Mouse (Mus musculus) fat pad, adult 2 months (tissue): ENCODE data around the gene Gm11273.
A peak's percentile ranks its signal among the peaks of the same experiment; 100 is the strongest.
"Not testable (repeated sequence)": the region's sequence is repeated elsewhere in the genome, so short reads cannot be mapped to it uniquely, and the experiment has no call there.

Source experiments
- DNase-seq: peaks from one replicate; pipeline ENCODE4 v3.0.0-alpha.2; 2011; ENCODE audit warnings: low read depth, low spot score; ENCODE audit errors: extremely low read depth

Gene Gm11273

GRCm38 (mm10) chr13:21501182-21501581 lies at the start of gene Gm11273:
TSS of gene Gm11273 (minus strand) at chr13:21501418.
- DNase-seq, result not testable (repeated sequence)

DNA sequence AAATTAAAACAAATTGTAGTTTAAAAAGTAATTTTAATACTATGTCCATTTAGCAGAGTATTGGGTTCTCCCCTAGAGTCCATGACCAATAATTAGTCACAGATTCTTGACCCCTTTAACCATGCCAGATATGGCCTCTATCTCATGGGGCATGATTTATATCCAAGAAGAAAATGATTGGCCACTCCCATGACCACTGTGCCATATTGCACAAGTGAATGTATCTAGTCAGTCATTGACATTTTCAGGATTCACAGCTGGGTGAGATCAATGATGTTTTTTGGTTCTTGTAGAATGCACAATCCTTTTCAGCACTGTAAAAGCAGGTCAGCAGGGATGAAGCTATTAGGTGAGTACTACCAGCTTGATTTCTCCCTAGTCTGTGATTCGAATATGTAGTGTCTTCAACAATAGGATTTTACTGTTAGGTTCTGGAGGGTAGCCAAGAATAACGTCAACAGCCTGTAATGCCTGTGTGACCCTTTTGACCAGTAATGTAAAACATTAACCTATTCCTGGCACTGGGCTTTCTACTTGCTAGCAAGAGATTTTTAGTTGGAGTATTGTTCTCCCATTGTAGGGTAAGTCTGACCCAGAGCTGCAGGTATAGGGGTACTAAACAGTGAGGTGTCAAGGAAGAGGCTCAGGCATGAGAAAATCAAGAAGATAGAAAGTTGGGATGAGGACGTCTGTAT lies 49.3 kb upstream of the Gm11273 start:
- no peak for DNase-seq

DNA sequence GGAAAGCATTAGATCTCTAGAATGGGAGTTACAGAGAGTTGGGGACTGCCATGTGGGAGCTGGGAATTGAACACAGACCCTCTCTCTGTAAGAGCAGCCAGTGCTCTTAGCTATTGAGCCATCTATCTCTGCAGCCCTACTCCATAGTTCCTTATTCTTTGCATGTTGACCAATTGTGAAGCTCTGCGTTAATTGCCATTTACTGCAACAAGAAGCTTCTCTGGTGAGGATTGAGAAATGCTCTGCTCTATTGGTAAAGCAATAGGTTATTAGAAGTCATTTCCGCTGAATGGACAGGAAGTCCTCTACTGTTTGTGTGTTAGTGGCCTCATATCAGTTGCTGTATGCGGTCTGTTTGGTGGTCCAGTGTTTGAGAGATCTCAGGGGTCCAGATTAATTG lies 48.3 kb upstream of the Gm11273 start:
- no peak for DNase-seq

DNA sequence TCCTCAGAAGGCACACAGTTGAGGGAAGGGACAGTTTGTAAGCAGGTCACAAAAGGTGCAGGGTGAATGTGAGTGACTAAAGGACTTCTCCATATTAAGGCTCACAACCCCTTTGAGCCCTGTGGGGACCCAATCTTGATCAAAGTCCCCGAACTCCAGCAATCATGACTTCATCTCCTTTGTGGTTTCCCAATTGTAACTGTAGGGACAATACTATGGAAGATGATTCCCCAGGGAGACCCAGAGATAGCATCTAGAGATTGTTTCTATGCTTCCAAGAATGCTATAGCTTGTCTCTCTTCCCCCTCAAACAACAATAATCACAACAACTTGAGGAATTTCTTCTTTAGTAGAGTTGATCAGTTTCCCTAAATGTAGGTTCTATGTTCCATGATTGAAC lies 41.5 kb upstream of the Gm11273 start, which contains the start of gene Olfr1366:
Olfr1366 (minus strand) TSS at position 101 of the 400 bp plus-strand sequence.
- no peak for DNase-seq

- peak; percentile 21 for DNase-seq
Measured at GRCm38 (mm10) chr13:21530781-21531201, 29.6 kb upstream of the Gm11273 start, which contains the start of gene Zkscan8. TSS of gene Zkscan8 (minus strand) at chr13:21531120.

GRCm38 (mm10) chr13:21530136-21530535 lies 28.9 kb upstream of the Gm11273 start:
- DNase-seq, result no peak

DNA sequence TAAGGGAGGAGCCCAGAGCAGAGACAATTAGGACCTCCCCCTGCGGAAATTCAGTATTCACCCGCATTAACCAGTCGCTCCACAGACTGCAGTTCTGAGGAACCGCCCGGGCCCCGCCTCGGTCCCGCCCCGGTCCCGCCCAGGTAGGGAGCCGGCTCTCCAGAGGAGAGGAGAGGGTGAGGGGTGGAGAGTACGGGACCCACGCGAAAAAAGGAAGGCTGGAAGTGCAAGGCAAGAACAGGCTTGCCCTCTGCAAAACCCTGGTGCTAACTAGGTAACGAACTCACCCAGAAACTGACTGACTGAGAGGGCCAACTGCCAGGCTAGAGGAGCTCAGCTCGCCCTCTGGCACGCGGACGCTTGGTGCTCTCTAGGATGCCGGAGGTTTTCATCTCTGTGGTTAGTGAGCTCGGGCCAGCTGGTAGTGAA lies 5.0 kb upstream of the Gm11273 start:
- DNase-seq, result peak; percentile 86

DNA sequence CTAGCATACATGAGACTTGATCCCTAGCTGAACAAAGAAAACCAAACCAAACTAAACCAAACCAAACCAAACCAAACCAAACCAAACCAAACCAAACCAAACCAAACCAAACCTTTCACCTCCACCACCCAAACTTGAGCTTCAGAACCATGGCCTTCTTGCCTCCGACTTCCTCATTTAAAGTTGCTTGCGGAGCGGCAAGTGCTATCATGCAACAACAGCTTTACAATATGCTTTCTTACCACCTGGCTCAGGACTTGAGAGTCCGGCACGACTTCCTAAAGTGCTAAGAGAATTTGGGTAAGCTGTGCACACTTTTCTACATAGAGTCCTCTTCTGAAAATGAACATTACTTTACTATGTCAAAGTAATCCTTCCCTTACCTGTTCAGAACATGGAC lies 1.1 kb upstream of the Gm11273 start:
- no peak for DNase-seq

- DNase-seq, result no peak
Measured at GRCm38 (mm10) chr13:21495080-21495479, 6.1 kb downstream of the Gm11273 start, which contains the start of gene AK157302. TSS of gene AK157302 (plus strand) at chr13:21495223.

DNA sequence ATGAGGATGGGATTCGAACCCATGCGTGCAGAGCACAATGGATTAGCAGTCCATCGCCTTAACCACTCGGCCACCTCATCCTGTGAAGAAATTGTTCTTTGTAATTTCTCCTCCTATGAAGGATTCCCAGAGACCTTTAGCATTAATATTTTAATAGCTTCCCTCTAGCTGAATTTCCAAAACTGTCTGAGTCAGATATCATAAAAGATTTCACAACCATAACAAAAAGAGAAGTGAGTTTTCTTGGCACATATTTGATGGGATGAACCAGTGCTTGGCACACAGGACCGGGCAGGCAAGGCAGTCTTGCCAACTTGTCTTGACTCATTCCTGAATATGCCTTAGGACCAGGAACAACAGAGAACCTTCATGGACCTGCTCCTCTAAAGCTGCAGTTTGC lies 8.4 kb downstream of the Gm11273 start:
- DNase-seq, result peak; percentile 95

DNA sequence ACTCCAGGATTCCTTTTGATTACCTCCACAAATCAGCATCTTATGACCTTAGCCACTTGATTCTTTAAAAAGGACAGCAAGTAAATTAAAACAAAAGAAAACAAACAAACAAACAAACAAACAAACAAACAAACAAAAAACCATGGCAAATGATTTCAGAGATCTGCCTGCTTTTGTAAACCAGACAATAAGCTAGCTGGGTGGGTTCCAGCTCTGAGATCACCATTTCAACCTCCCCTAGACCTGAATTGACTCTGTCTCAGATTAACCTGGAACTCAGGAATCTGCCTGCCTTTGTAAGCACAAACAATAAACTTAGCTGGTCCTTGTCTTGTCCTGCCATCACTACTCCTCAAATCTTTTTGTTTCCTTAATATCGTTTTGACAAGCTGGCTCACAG lies 14.3 kb downstream of the Gm11273 start:
- no peak for DNase-seq

GRCm38 (mm10) chr13:21478759-21479670 lies 22.2 kb downstream of the Gm11273 start, which contains the start of the genes Zkscan4 and Gm10065:
TSS of gene Zkscan4 (plus strand) at chr13:21478907.
TSS of gene Gm10065 (minus strand) at chr13:21479441.
- not testable (repeated sequence) for DNase-seq

GRCm38 (mm10) chr13:21472427-21472826 lies 28.8 kb downstream of the Gm11273 start:
- no peak for DNase-seq

DNA sequence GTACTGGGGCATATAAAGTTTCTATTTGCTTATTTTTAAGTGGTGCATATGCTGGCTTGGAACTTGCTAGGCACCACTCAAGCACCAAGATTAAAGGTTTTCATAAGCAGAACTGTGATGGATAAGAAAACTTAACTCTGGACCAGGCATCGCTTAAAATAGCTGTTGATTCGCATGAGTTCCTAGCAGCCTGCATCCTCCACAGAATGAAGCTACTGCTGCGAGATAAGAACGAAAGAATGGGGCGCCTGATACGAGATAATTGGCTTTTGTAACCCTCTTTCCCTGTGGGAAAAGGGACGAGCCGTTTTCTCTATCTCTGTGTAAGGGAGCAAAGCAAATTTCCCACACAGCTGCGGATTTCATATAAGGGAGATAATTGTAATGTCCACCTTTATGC lies 32.1 kb downstream of the Gm11273 start:
- no peak for DNase-seq

DNA sequence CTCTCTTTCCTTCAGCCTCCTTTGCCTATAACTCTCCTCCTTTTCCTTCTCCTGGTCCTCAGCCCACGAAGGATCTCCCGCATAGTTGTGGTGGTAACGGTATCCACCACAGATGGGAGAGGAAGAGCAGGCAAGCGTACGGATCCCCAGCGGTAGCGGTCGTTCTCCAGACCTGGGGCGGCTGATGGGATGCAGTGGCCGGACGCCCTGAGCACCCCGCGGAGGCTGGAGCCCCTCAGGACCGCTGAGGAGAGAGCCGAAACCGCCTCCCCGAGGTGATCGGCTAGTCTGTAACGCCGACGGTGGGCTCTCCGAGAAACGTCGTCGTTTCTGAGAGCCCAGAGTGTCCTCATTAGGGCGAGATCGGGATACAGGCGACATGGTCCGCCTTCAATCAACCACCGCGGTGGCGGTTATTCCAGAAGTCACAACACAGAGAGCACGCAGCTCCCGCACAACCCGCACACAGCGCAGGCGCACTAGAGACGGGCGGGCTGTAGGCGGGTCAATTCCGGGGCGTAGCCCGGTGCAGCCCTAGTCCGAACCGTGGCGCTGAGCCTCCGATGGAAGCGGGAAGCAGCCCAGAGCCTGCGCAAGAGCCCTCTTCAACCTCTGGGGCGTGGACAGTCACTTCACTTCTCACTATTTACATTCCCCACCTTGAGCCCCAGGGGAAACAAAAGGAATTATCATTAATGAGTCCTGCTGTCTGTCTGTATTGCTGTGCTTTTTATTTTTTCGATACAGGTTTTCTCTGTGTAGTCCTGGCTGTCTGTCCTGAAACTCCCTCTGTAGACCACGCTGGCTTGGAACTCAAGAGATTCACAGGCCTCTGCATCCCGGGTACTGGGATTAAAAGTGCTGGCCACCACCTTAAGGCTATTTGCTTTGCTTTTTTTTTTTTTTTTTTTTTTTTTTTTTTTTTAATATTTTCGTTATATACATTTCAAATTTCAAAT lies 32.9 kb downstream of the Gm11273 start, which contains the start of gene Nkapl:
Nkapl (minus strand) TSS at position 449 of the 959 bp plus-strand sequence.
- no peak for DNase-seq

GRCm38 (mm10) chr13:21467336-21467735 lies 33.9 kb downstream of the Gm11273 start:
- DNase-seq, result no peak

DNA sequence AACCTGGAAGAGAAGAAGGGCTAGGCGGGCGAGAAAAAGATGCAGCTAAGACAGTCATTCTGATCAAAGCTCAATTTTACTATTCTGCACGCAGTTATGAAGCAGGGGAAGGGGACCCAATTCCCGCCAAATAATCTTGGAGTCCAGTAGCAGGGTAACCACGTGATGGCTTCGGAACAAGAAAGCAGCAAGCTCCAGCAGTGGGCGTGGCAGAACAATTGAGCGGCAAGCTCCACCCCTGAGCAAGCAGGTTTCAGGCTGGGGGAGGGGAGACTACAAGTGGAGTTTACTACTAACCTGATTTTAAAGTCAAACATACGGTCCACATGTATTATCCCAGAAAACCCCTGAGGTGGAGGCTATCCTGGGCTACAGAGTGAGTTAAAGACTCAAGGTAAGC lies 38.7 kb downstream of the Gm11273 start:
- not testable (repeated sequence) for DNase-seq

- no peak for DNase-seq
Measured at GRCm38 (mm10) chr13:21456347-21456746, 44.9 kb downstream of the Gm11273 start.

DNA sequence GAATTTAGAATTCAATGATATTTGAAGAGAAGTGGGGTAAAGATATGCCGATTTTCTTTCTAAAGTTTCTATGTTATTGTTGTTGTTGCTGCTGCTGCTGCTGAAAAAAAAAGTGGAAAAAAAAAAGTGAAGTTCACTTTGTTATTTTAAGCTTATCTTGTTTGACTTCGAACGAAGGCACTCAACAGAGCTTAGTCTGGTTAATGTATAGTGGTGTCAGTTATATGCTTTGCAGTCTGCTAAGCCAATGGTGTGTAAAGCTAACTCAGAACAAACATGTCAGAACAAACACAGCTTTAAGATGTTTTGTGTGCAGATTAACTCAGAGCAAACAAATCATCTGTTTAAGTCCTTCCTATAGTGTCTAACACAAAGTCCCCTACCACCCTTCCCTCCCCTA lies 47.1 kb downstream of the Gm11273 start:
- DNase-seq, result no peak

- no peak for DNase-seq
Measured at GRCm38 (mm10) chr13:21453449-21453848, 47.8 kb downstream of the Gm11273 start, which contains the start of gene Zscan26. TSS of gene Zscan26 (minus strand) at chr13:21453730.
